Mouse (Mus musculus): ENCODE data around the gene Btbd35f11. TPM values are rescaled to one million over a fixed set of nuclear protein-coding genes. Genes with fewer than 3 reads are reported as not detected.
"Not testable (repeated sequence)": the region's sequence is repeated elsewhere in the genome, so short reads cannot be mapped to it uniquely, and the experiment has no call there.

Btbd35f11 gene
- not detected in 2 replicates for polyA plus RNA-seq (2014; fragmentation: Nextera tagmentation; extraction: Ambion mirVana)

DNA sequence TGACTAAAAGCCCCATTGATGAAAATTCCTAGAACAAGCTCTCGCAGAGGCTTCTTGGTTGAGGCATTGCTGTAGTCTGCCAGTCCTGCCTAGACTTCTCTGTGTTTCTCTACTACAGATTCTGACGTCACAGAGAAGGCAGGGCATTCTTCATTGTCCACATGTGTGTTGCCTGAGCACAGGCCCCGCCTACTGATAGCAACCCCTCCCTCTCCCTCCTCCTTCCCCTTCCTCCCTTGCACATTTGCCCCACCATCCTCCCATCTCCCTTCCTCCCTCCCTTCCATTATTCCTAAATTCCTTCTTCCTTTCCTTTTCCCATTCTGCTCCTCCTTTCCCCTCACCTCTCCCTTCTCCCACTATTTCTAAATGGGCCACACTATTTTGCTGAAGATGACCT lies at the start of gene Btbd35f11:
Gene Btbd35f11 (minus strand): TSS at position 101 of the 400 bp plus-strand sequence.
- not testable (repeated sequence) for H3K4me1 ChIP-seq (replicated peaks; ENCODE audit: control insufficient read depth, insufficient read depth, low read length); H3K27ac ChIP-seq (ENCODE audit: low read depth); H3K27me3 ChIP-seq (replicated peaks; ENCODE audit: control insufficient read depth, insufficient read depth, low read length); DNase-seq (ENCODE audit: low spot score); H3K4me2 ChIP-seq (ENCODE audit: low read length); H3K9ac ChIP-seq (ENCODE audit: low read length); H3K9me3 ChIP-seq (ENCODE audit: control insufficient read depth, low read length); ATAC-seq (replicated peaks; ENCODE audit: low FRiP score, low TSS enrichment, low read depth); H3K36me3 ChIP-seq (ENCODE audit: control insufficient read depth, insufficient read depth, low read length); H3K4me3 ChIP-seq (ENCODE audit: low read depth, low read length)
- 50% methylated on average over 1 of the region's 3 CpGs for WGBS

DNA sequence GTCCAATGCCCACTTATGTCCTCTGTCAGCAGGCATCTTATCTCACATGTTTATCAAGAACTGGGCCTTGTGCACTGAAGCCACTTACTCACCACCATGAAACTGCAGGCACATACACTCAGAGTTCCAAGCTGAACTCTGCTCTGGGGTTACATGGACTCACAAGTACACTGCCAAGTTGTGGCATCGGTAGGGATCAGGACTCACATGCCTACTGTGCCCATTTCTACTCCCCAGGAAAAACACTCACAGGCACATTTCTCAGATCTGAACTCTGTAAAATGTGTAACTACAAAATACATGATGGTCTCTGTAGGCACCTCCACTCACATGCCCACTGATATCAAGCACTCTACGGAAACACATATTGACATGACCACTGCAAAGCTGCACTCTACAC lies 33.5 kb downstream of the Btbd35f11 start:
- not testable (repeated sequence) for H3K27ac ChIP-seq (ENCODE audit: low read depth); ATAC-seq (replicated peaks; ENCODE audit: low FRiP score, low TSS enrichment, low read depth); H3K9me3 ChIP-seq (ENCODE audit: control insufficient read depth, low read length); H3K36me3 ChIP-seq (ENCODE audit: control insufficient read depth, insufficient read depth, low read length); H3K4me1 ChIP-seq (replicated peaks; ENCODE audit: control insufficient read depth, insufficient read depth, low read length); H3K27me3 ChIP-seq (replicated peaks; ENCODE audit: control insufficient read depth, insufficient read depth, low read length); H3K4me2 ChIP-seq (ENCODE audit: low read length); H3K4me3 ChIP-seq (ENCODE audit: low read depth, low read length); DNase-seq (ENCODE audit: low spot score); H3K9ac ChIP-seq (ENCODE audit: low read length)
- 100% methylated on average over 1 of the region's 2 CpGs for WGBS

Other genes with a start within 250 kb of the Btbd35f11 start
- not detected in 2 replicates for gene Btbd35f24, start 247.9 kb downstream of the Btbd35f11 start, polyA plus RNA-seq (2014; fragmentation: Nextera tagmentation; extraction: Ambion mirVana)

Measured in intestine, embryonic 14.5 days (tissue).